Mouse (Mus musculus): ENCODE results near the gene Tmem79.

DNA sequence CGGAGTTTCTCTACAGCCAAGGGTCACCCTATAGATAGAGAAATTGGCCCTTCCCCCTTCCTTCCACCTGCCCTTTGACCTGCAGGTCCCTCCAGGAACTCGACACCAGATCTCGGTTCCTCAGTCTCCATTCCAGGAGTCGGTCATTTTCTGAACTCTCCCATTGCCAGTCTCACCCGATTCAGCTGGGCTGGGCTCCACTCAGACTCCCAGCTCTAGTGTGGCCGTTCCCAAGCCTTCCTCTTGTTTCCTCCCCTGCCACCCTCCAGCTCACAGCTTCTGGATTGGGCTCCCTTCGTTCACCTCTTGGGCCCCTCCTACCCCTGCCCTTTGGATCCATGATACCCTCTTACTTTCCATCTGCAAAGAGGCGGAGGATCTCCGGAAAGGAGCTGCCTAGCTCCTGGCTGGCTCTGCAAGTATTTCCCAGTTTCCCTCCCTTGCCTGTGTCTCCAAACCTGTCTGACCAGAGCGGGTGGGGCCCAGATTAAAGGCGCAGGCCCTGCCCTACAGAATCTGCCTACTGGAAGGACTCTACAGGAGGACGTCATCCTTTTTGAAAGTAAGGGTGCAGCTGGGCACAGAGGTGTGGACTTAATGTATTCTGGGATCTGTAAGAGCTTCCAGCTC, 1.8 kb downstream of the Tmem79 start:
- no peak for TF ChIP-seq TAL1 (conservative IDR thresholded peaks at IDR 0.05; ENCODE audit: low read depth, low read length)
- no peak for TF ChIP-seq CTCF (IDR thresholded peaks at IDR 0.05; ENCODE audit: low read depth, low read length)
- TF ChIP-seq POLR2AphosphoS5 (IDR thresholded peaks at IDR 0.05; ENCODE audit: insufficient replicate concordance, low read depth, low read length), result no peak
- no peak for TF ChIP-seq GATA1 (IDR thresholded peaks at IDR 0.05; ENCODE audit: borderline replicate concordance, low read length)
